Mouse (Mus musculus) frontal cortex, postnatal 10 days (tissue): ENCODE results near the gene Ssx2ip.
A peak's percentile ranks its signal among the peaks of the same experiment; 100 is the strongest.

Experiments
- DNase-seq, 2 experiments: peaks; one replicate each; pipeline ENCODE4 v3.0.0; 2022; ENCODE audit warnings: low spot score in 2 of 2, mixed read lengths in 1 of 2

Ssx2ip gene

DNA sequence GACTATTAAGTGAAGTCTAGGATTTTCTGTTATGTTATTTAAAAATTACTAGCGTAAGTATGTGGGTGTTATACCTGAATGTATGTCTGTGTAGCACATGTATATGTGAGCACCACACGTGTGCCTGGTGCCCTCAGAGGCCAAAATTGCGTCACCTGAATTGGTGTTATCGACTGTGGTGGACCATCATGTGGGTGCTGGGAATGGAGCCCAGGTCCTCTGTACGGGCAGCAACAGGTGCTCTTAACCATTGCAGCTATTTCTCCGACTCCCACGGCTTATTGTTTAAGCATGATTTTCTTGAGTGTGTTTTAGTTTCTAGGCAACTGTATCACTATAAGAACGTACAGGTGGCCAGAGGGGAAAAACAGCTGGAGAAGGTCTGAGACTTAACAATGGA, 31.7 kb downstream of the Ssx2ip start:
- DNase-seq = peak in 1 of 2 experiments; percentile 2

DNA sequence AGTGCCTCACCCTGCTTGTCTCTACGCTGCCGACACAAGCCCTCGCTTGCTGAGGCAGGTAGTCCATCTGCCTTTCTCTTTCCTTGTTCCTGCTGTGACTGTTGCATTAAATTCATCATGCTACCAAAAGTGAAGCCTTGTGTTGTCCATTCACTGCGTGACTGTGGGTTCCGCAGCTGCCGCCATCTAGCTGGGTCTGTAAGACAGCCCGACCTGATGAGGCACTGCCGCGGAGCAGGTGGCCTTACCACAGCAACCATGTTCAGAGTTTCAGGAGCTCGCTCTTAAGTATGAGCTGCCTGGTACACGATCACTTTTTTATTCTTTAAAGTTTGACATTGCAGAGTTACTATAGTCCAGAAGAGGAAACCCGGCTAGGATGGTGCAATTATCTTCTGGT, 35.6 kb downstream of the Ssx2ip start:
- no peak for DNase-seq

DNA sequence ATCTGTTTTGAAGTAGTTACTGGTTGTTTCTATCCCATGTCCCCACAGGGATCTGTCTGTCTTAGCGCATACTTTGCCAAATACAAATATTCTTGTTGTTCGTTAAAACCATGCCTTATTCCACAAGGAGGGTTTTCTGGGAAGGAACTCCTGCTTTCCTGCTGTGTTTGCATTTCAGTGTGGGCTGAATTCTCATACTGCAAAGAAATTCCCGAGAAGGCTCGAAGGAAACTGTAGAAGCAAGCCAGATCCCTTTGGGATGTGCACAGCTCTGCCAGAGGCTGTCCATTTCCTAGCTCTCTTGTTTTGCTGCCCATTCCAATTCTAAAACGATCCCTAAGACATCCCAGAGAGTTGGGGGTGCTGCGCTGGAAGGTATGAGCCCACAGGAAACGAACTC, 36.0 kb downstream of the Ssx2ip start:
- DNase-seq = no peak

DNA sequence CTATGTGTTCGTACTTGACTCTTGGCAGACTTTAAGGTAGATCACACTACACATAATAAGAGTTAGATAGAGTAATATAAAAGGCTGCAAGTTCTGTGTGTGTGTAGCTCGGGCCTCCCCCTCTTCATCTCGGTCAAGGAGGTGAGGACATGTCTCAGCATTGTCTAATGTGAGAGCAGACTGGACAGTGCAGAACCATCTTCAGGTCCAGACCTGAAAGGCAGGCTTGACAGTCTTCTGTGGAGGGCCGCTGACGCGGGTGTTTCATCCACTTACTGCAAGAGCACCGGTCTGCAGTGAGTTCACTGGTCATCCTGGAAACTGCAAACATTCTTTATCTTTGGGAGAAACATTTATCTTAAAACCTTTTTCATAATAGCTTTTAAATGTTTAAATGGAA, 38.0 kb downstream of the Ssx2ip start:
- DNase-seq = no peak

DNA sequence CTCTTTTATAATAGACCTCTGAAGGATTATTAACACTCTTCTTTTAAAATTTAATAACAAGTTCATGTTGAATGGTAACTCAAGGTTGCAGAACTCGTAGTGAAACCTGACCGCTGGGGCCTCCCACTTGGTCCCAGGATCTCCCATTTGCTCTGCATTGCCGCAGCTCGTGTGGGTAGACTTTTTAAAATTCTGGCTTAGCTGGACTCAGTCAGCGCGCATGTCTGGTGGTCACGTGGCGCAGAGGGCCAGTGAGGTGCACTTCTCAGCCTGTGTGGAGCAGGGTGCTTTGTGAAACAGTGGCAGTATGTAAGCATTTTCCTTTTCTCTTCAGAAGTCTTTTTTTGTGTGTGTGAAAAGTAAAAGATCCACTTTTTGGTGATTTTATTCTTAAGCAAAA, 38.5 kb downstream of the Ssx2ip start:
- no peak for DNase-seq

DNA sequence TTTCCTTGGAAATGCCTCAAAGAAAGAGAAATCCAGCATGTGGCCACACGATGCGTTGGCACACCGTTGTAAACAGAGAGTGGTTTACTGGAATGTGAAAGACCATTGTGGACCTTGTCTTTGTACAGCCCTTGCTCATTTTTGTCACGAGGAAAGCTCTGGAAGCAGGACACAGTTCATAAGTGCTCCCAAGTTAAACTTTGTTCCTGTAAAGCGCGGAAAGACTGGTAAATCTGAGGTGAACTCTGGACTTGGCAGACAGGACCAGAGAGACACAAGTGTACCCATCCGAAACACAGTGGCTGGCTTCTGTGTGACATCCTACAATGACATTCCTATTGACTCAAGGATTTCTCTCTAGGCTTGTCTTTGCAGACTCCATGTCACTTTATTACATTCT, 38.9 kb downstream of the Ssx2ip start:
- no peak for DNase-seq

DNA sequence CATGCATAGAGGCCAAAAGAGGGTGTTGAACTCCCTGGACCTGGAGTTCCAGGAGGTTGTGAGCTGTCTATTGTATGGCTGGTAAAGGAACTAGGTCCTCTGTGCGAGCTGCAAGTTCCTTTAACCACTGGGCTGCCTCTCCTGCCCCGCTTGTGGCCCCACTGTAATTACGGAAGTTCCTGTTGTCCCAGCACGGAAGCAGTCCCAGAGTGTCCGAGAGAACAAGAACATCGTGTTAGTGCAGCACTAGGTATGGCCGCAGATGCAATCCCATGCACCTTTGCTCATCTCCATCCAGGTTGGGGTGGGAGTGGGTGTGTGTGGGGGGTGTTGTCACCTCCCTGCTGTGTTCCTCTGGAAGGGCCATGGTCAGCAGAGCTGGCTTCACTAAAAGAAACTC, 40.4 kb downstream of the Ssx2ip start:
- DNase-seq = no peak

DNA sequence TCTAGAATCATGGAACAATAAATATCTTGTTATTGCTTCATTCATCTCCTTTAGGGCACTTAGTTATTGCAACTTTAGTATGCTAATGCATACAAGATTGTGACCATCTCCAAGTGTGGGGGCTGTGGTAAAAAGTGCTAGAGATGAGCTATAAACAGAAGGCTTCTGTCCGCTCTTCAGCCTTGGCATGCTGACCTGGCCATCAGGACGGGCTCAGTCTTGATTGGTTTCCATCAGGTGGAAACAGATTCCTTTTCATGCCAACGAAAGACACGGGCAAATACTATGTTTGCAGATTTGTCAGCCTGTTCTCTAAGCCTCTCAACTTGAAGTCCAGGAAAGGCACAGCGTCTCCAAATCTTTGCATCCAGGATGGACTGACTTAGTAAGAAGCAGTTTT, 42.7 kb downstream of the Ssx2ip start:
- no peak for DNase-seq

DNA sequence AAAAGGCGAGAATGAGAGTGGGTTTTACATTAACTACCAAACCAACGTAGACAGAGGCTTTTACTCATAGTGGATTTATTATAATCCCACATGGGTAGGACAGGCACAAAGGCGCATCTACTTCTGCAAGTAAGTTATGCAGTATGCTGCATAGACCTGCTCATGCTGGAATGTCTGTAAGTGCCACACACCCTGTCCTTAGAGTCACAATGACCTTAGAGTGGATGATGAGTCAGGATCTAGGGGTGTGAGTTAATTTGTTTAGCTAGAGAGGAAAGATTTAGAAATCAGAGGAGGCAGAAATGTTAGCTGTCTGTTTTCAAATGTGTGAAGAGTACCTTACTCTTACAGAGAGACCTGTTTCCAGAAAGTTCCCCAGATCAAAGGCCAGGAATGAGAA, 43.2 kb downstream of the Ssx2ip start:
- DNase-seq = no peak

DNA sequence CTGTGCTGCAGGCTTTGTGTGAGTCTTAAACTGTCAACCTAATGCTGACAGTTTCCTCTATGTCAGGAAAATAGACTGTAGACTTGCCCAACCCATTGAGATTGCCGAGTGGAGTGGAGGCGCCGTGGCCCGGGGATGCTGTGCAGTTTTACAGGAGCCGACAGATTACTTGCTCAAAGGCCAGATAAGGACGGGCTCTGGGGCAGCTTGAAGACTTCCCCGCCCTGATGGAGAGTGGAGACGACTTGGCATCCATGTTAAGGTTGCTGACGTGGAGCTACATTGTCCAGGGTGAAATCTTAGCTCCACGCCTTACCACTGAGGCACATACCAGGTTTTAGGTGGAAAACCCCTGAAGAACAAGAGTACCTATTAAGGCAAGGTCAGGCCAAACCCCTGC, 43.9 kb downstream of the Ssx2ip start:
- DNase-seq = no peak

DNA sequence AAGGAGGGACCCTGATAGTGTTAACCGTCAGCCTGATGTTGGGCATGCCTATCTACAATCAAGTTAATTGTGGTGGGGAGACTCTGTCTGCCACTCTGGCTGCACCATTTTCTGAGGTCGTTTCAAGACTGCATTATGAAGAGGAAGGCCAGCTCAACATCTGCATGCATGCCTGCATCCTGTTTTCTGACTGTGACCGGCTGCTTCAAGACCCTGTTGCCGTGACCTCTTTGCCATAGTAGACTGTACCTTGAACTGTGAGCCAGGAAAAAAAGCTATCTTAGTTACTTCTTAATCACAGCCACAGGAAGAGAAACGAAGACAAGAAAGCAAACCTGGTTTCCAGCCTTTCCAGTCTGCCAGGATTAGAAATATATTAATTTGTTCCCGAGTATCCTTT, 44.5 kb downstream of the Ssx2ip start:
- DNase-seq = no peak

DNA sequence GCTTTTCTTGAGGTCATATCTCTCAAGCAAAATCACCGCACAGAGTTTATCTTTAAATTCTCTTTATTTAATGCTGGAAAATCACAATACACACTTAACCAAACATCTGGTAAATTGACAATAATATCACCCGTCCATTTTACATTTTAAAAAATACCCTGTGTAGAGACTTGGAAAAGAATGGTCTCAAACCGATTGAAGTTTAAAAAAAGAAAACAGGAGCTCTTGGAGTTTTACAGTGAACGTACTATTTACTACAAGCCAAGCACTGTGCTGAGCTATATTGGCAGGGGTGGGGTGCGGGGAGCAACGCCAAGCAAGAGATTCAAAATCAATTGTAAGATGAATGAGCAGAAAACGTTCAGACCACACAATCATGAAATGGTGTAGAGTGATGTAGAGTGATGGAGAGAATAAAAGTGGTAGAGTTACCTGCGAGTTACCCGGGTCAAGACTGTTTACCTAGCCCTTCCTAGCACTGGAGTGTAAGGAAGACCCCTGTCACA, 45.4 kb downstream of the Ssx2ip start, which contains the start of gene Ctbs:
Ctbs (plus strand) TSS at position 51 of the 506 bp plus-strand sequence.
- no peak for DNase-seq

DNA sequence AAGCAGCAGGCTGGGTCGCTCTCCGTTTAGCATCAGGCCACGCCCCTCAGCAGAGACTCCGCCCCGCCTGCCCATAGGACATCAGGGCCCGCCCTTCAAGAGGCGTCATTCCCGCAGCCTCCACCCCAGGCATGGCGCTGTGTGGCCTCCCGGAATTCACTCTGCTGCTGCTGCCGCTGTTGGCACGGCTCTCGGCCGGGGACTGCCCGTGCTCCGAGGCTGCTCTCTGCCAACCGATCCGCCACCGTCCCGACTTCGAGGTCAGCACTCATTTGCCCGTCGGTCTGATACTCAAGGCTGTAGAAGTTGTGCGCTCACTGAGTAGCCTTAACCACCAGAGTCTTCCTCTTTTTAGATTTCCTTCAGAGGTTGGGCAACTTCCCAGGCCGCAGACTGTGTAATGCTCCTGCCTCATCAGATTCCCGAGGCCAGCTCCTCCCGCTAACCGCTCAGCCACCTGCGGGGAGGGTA, 46.0 kb downstream of the Ssx2ip start:
- DNase-seq = peak; percentile 87 to 90

DNA sequence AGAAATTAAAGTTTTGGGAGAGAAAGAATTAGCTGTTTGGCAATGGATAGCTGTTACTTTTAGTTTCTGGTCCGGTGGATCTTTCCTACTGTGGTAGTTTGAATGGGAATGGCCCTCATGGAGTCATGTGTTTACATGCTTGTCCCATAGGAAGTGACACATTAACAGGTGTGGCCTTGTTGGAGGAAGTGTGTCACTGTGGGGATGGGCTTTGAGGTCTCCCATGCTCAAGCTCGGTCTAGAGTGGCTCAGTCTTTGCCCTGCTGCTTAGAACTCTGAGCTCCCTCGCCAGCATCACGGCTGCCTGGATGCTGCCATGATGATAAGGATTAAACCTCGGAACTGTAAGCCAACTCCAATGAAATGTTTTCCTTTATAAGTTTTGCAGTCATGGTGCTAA, 46.9 kb downstream of the Ssx2ip start:
- DNase-seq = no peak

DNA sequence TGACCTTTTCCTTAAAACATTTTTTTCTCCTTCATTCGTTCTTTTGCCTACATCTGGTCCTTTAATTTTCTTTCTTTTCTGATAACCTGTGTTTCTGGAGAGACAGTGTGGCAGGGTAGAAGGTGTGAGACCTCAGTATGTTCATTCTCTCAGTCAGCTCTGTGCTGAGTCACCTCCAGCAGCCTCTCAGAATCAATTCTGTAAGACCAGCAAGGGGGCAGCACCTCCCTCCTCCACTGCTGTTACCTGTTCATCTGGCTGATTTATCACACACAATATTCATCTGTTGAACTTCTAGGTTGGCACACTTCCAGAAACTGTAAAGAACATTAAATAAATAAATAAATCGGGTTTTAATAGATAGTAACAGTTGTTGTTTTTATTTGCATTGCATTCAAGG, 58.5 kb downstream of the Ssx2ip start:
- no peak for DNase-seq

DNA sequence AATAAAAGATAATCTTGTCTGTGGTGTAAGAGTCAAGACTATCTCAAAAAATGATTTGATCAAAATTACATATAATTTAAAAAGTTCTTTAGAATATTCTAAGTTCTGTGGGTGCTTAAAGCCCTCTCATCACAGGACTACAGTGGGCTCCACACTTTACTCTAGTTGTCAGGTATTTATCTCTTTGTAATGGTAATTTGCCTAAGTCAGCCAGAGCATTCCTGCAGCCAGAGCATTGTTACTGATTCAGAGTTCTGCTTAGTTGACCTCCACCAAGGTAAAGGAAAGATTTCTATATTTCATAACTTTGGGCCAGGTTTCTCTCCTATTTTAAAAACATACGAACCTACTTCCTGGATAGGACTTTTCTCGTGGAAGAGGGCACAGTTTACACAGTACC, 64.8 kb downstream of the Ssx2ip start:
- DNase-seq = no peak

DNA sequence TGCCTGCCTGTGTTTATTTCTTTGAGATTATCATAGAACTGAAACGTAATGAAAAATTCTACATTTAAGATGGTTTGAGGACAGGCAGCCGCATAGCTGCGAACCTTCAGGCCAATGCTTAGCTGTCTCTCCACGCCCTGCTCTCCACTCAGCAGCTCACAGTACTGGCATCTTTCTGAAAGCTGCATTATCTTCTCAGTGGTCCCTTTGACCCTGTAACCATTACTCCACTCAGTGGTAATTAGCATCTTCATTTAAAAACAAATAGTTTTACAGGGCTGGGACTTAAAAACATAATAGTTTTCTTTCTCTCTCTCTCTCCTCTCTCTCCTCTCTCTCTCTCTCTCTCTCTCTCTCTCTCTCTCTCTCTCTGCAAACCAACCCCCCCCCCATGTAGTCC, 68.2 kb downstream of the Ssx2ip start:
- no peak for DNase-seq

DNA sequence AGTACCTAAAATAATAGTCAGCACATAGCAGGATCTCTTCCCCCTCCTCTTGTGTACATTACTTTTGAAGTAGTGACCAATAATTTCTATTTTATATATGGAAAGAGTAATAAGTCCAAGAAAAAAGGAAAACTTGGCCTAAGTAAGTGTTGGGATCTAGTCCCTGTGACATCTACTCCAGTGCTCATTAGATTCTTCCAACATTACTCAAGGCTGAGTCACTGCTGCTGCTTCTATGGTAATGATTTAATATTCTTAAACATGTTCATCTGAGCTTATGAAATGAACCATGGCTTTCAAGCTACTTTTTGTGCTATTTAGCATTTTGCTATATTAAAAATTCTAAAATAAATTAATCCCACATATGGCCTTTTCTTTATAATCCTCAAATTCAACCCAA, 69.3 kb downstream of the Ssx2ip start:
- no peak for DNase-seq

DNA sequence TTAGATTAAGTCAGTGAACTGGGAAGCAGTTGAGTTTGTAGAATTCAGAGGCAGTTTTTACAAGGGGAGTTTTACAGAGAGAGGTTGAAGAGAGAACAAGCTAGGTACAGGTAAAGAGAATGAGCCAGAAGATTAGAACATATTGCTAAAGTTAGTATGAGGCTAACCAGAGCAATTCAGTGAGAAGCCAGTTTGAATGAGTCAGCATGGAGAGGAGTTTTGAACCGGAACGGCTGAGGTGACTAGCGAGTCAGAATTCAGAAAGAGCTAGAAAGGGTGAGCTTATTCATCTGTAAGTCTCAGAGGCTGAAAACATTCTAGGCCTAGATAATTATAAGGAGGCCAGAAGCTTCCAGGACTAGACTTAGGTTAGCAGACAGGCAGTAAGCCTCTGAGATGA, 70.0 kb downstream of the Ssx2ip start:
- no peak for DNase-seq

DNA sequence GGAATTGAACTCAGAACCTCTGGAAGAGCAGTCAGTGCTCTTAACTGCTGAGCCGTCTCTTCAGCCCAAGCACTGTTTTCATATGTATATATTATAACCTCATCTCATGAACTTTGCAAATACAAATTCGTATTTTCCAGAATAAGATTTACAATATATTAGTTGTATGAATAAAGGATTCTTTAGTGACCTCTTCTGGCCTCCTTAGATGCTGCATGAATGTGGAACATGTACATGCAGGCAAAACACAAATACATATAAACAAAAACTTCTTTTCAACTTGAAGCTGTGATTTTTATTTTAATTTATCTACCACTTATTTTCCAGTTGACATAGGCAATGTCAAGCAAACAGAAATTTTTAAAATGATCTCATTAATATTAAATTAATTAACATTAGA, 77.6 kb downstream of the Ssx2ip start:
- DNase-seq = no peak

DNA sequence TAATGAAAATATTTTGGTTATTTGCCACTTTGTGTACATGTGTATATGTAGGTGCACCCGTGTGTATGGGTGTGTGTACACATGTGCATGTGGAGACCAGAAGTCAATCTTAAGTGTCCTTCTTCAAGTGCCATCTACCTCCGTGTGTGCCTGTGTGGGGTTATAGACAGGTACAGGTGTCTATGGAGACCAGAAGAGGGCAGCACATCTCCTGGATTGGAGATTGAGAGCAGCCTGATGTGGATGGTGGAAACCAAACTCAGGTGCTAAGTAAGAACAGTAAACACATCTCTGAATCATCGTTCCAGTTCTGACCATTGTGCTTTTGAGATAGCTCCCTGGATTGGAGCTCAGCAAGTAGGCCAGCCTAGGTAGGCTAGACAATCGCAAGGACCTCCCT, 82.0 kb downstream of the Ssx2ip start:
- no peak for DNase-seq
